Mouse (Mus musculus): ENCODE measurements around the gene Slc15a4. TPM values are rescaled to one million over a fixed set of nuclear protein-coding genes. Genes with fewer than 3 reads are reported as not detected.
A peak's percentile ranks its signal among the peaks of the same experiment; 100 is the strongest.

The Slc15a4 gene
- polyA plus RNA-seq, 1 experiment from 2014 or later, result 22.8 TPM

- Histone ChIP-seq H3K27me3 (no peaks in the 10 kb centered on the region), H3K9me3 (peaks cover 4% of the 10 kb centered on the region; the same call in 1 of the 2 replicates), H3K27ac (no peak overlapping the region), H3K36me3 (peaks cover 4% of the 10 kb centered on the region; the same call in 1 of the 2 replicates), H3K4me3 (no peak overlapping the region), H3K9ac (no peak overlapping the region), H3K4me1 (no peaks in the 10 kb centered on the region), H3K4me2 (no peak overlapping the region)
- 89% methylated on average over 3 of the region's 3 CpGs for WGBS
- ATAC-seq (ENCODE audit: insufficient number of reproducible peaks, insufficient read depth, low FRiP score, low TSS enrichment, low read depth), result no peak
These were observed 7.7 kb upstream of the Slc15a4 start for GRCm38 (mm10) chr5:127640359-127640758.

DNA sequence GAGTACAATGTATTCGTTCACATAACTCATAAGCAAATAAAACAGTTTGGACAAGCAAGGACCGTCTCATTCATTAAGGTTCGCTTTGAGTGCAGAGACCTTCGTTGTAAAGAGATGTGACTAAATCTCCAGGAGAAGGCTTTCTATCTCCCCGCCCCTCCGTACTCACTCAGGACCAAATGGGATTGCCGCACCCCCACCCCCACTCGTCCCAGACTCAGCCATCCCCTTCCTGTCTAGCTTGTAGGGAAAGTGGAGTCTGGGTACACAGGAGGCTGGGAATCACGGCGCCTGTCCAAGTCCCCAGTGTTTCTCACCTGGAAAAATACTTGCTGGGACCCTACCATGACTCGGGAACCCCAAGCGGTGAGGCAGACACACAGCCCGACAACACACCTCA is 6.9 kb upstream of the Slc15a4 start:
- no peaks in the 10 kb centered on the region for H3K4me1 ChIP-seq
- H3K9ac ChIP-seq, result no peak overlapping the region
- no peak overlapping the region for H3K27ac ChIP-seq
- 92% methylated on average over 13 of the region's 13 CpGs for WGBS
- no peak overlapping the region for H3K4me3 ChIP-seq
- no peak overlapping the region for H3K4me2 ChIP-seq
- H3K36me3 ChIP-seq, result no peaks in the 10 kb centered on the region
- ATAC-seq (ENCODE audit: insufficient number of reproducible peaks, insufficient read depth, low FRiP score, low TSS enrichment, low read depth), result no peak
- no peaks in the 10 kb centered on the region for H3K27me3 ChIP-seq
- H3K9me3 ChIP-seq, result peaks cover 4% of the 10 kb centered on the region; the same call in 1 of the 2 replicates

DNA sequence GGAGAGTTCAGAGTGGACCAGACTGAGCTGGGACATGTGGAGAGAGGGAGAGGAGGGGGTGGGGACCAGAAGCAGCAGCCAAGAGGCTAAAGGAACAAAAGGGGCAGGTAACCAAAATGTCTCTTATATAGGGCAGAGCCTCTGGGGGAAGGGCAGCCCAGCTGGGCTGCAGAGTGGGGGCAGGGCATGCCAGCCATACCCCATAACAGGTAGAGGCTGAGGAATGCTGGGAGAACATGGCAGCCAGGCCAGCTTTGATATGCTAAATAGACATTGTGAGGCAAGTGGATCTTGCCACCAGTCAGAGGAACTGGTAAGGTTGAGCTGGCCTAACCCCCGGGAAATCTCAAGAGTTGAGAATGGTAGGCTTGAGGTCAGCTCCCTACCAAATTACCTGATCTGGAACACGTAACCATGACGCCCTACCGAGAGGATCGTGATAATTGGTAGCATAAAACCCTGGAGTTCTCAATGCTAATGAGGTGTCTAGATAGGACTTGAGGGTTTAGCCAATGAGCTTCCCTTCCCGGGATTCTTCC is 6.4 kb upstream of the Slc15a4 start:
- Histone ChIP-seq H3K27me3 (no peaks in the 10 kb centered on the region), H3K36me3 (no peaks in the 10 kb centered on the region), H3K9me3 (peaks cover 4% of the 10 kb centered on the region; the same call in 1 of the 2 replicates), H3K4me1 (no peaks in the 10 kb centered on the region), H3K9ac (no peak overlapping the region), H3K4me3 (no peak overlapping the region), H3K4me2 (no peak overlapping the region), H3K27ac (no peak overlapping the region)
- 86% methylated on average over 6 of the region's 6 CpGs for WGBS
- ATAC-seq (ENCODE audit: insufficient number of reproducible peaks, insufficient read depth, low FRiP score, low TSS enrichment, low read depth), result no peak

DNA sequence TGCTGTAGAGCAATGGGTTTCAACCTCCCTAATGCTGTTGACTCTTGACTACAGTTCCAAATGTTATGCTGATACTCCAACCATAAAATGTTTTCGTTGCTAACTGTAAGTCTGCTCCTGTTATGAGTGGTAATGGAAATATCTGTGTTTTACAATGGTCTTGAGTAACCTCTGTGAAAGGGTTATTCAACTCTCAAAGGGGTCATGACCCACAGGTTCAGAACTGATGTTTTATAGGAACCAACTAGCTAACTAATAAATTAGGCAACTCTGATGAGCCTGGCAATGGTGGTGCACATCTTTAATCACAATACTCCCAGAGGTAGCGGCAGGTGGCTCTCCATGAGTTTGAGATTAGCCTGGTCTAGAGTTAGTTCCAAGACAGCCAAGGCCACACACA is 5.5 kb upstream of the Slc15a4 start:
- H3K36me3 ChIP-seq, result no peaks in the 10 kb centered on the region

GRCm38 (mm10) chr5:127637622-127638021 is 4.9 kb upstream of the Slc15a4 start:
- ATAC-seq (ENCODE audit: insufficient number of reproducible peaks, insufficient read depth, low FRiP score, low TSS enrichment, low read depth), result no peak
- 79% methylated on average over 4 of the region's 4 CpGs for WGBS

More for the DNA sequence above, 5.5 kb upstream of the Slc15a4 start:
- peaks cover 4% of the 10 kb centered on the region; the same call in 1 of the 2 replicates for H3K9me3 ChIP-seq
- H3K4me2 ChIP-seq, result no peak overlapping the region
- WGBS, result 85% methylated on average over 2 of the region's 2 CpGs
- no peak overlapping the region for H3K9ac ChIP-seq
- no peak overlapping the region for H3K4me3 ChIP-seq
- no peak overlapping the region for H3K27ac ChIP-seq
- ATAC-seq (ENCODE audit: insufficient number of reproducible peaks, insufficient read depth, low FRiP score, low TSS enrichment, low read depth), result no peak
- no peaks in the 10 kb centered on the region for H3K4me1 ChIP-seq
- peaks cover 8% of the 10 kb centered on the region for H3K27me3 ChIP-seq

DNA sequence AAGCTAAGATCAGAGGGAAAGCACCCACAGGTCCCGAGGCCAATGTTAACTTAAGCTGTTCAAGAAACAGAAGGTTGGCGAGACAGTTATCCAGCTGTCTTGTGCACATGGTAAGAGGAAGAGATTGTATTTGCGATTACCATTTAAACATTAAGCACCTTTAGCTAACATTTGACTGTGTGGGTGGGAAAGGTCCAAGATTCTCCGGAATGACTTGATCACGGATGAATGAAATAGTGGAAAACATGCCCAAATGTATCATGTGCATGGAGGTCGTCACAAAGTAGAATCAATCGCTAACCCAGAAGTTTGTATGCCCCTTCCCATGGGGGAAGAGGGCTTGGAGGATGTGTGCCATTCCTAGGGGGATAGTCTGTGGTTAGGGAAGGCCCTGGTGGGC is 969 bp upstream of the Slc15a4 start:
- Histone ChIP-seq H3K9ac (no peak overlapping the region), H3K9me3 (no peaks in the 10 kb centered on the region), H3K4me3 (no peak overlapping the region), H3K4me2 (no peak overlapping the region), H3K27ac (no peak overlapping the region), H3K27me3 (peaks cover 31% of the 10 kb centered on the region), H3K4me1 (peaks cover 8% of the 10 kb centered on the region; the same call in 1 of the 2 replicates), H3K36me3 (no peaks in the 10 kb centered on the region)
- no peak for ATAC-seq (ENCODE audit: insufficient number of reproducible peaks, insufficient read depth, low FRiP score, low TSS enrichment, low read depth)
- WGBS, result 91% methylated on average over 7 of the region's 7 CpGs

More at GRCm38 (mm10) chr5:127637622-127638021, 4.9 kb upstream of the Slc15a4 start:
- no peak overlapping the region for H3K4me2 ChIP-seq
- H3K9me3 ChIP-seq, result peaks cover 4% of the 10 kb centered on the region; the same call in 1 of the 2 replicates
- H3K36me3 ChIP-seq, result no peaks in the 10 kb centered on the region
- no peak overlapping the region for H3K4me3 ChIP-seq
- H3K27ac ChIP-seq, result no peak overlapping the region
- H3K27me3 ChIP-seq, result peaks cover 13% of the 10 kb centered on the region
- no peak overlapping the region for H3K9ac ChIP-seq
- no peaks in the 10 kb centered on the region; the same call in 1 of the 2 replicates for H3K4me1 ChIP-seq

DNA sequence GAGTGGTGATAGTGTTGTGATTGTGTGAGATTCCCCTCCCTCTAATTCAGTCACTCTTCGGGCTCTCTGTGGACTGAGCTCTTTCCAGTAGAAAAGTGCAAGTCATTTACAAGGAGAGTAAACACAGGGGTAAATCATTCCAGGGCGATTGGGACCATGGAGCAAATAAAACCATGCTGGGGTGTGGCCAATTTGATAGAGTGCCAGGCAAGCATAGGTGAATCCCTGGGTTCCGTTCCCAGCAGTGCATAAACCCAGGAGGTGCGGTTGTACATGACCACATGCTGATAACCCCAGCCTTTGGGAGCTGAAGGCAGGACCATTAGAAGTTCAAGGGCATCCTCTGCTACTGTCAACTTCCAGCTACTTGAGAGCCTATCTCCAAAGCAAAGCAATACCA is 491 bp upstream of the Slc15a4 start:
- peak overlapping the region; percentile 54 for H3K4me3 ChIP-seq
- peaks cover 31% of the 10 kb centered on the region for H3K27me3 ChIP-seq
- WGBS, result 33% methylated on average over 4 of the region's 4 CpGs

GRCm38 (mm10) chr5:127631671-127632070 is 1.0 kb downstream of the Slc15a4 start:
- 11% methylated on average over 5 of the region's 5 CpGs for WGBS
- Histone ChIP-seq H3K36me3 (no peaks in the 10 kb centered on the region), H3K4me3 (peak overlapping the region; percentile 54), H3K9ac (0 out of 2 replicates have a peak overlapping the region, but pooled peaks have one; percentile 75), H3K4me1 (peaks cover 8% of the 10 kb centered on the region; the same call in 1 of the 2 replicates), H3K27me3 (peaks cover 31% of the 10 kb centered on the region), H3K27ac (no peak overlapping the region), H3K9me3 (no peaks in the 10 kb centered on the region), H3K4me2 (peak overlapping the region; percentile 98)
- ATAC-seq (ENCODE audit: insufficient number of reproducible peaks, insufficient read depth, low FRiP score, low TSS enrichment, low read depth), result no peak

More for the DNA sequence above, 491 bp upstream of the Slc15a4 start:
- no peaks in the 10 kb centered on the region for H3K9me3 ChIP-seq
- peak overlapping the region; percentile 98 for H3K4me2 ChIP-seq
- H3K9ac ChIP-seq, result 0 out of 2 replicates have a peak overlapping the region, but pooled peaks have one; percentile 75
- peaks cover 8% of the 10 kb centered on the region; the same call in 1 of the 2 replicates for H3K4me1 ChIP-seq
- no peak overlapping the region for H3K27ac ChIP-seq
- ATAC-seq (ENCODE audit: insufficient number of reproducible peaks, insufficient read depth, low FRiP score, low TSS enrichment, low read depth), result no peak
- no peaks in the 10 kb centered on the region for H3K36me3 ChIP-seq

DNA sequence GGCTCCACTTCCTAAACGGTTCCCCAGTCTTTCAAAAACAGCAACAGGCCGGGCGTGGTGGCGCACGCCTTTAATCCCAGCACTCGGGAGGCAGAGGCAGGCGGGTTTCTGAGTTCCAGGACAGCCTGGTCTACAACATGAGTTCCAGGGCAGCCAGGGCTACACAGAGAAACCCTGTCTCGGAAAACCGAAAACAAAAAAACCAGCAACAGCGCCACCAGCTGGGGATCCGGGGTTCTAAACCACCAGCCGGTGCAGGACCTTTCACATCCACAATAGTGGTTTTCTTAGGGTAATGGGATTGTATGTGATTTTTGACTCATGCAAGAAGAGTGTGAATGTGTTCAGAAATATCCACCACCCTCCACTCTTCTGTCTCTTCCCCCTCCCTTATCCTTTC is 5.5 kb downstream of the Slc15a4 start:
- no peak overlapping the region for H3K9ac ChIP-seq
- no peaks in the 10 kb centered on the region for H3K9me3 ChIP-seq
- peaks cover 14% of the 10 kb centered on the region for H3K27me3 ChIP-seq
- H3K27ac ChIP-seq, result no peak overlapping the region
- peaks cover 6% of the 10 kb centered on the region; the same call in 1 of the 2 replicates for H3K4me1 ChIP-seq
- 91% methylated on average over 12 of the region's 12 CpGs for WGBS
- no peaks in the 10 kb centered on the region for H3K36me3 ChIP-seq
- H3K4me3 ChIP-seq, result no peak overlapping the region
- no peak overlapping the region for H3K4me2 ChIP-seq
- ATAC-seq (ENCODE audit: insufficient number of reproducible peaks, insufficient read depth, low FRiP score, low TSS enrichment, low read depth), result no peak

DNA sequence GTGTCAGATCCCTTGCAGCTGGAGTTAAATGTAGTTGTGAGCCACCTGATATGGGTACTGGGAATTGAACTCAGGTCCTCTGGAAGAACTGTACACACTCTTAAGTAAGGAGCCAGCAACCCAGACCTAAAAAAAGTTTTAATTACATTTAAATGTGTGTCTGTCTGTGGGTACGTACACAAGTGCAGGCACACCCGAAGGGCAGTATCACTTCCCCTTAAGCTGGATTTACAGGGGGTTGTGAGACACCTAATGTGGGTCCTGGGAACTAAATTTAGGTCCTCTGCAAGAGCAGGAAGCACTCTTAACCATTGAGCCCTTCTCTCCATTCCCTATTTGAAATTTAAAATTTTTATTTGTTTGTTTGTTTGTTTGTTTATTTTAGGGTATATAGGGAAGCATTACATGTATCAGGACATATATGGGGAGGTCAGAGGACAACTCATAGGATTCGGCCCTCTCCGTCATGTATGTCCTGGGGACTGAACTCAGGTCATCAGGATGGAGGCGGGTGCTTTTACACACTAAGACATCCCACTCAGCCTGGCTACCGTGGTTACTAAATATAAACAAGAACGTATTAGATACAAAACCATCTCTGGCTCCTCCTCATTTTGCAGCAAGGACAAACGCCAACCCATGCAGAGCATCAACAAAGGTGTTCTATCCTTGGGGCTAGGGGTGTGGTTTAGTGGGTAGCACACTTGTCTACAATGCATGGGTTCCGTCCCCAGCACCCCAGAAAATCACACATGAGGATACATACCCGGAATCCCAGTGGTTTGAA is 8.1 kb downstream of the Slc15a4 start:
- ATAC-seq (ENCODE audit: insufficient number of reproducible peaks, insufficient read depth, low FRiP score, low TSS enrichment, low read depth), result no peak
- no peak overlapping the region for H3K27ac ChIP-seq
- no peaks in the 10 kb centered on the region for H3K27me3 ChIP-seq
- H3K4me2 ChIP-seq, result no peak overlapping the region
- no peaks in the 10 kb centered on the region for H3K9me3 ChIP-seq
- no peaks in the 10 kb centered on the region for H3K4me1 ChIP-seq
- no peak overlapping the region for H3K4me3 ChIP-seq
- H3K36me3 ChIP-seq, result no peaks in the 10 kb centered on the region
- no peak overlapping the region for H3K9ac ChIP-seq
- 79% methylated on average over 10 of the region's 10 CpGs for WGBS

GRCm38 (mm10) chr5:127621108-127621507 is 11.6 kb downstream of the Slc15a4 start:
- Histone ChIP-seq H3K36me3 (no peaks in the 10 kb centered on the region), H3K4me3 (no peak overlapping the region), H3K9ac (no peak overlapping the region), H3K4me2 (no peak overlapping the region), H3K4me1 (peaks cover 3% of the 10 kb centered on the region), H3K27me3 (no peaks in the 10 kb centered on the region), H3K27ac (no peak overlapping the region), H3K9me3 (0 out of 2 replicates have a peak, but pooled peaks cover 4% of the 10 kb centered on the region)
- WGBS, result 83% methylated on average over 10 of the region's 10 CpGs
- ATAC-seq (ENCODE audit: insufficient number of reproducible peaks, insufficient read depth, low FRiP score, low TSS enrichment, low read depth), result no peak

DNA sequence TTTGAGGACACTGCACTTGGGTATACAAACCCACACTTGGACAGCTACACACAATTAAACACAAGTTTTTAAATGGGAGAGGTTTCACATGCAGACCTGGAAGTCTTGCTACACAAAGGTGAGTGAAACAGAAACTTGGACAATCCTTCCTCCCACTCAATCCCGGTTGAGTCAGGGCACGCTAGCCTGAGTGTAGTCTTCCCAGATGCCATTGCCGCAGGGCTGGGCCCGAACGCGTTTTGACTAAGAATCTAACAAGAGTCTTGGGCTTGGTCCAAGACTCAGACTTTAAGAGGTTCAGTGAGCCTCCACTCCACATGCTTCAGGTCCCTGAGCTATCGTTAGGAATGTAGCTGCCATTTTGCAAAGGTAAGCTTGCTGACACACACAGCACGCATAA is 12.3 kb downstream of the Slc15a4 start:
- Histone ChIP-seq H3K9me3 (0 out of 2 replicates have a peak, but pooled peaks cover 4% of the 10 kb centered on the region), H3K4me1 (peaks cover 11% of the 10 kb centered on the region), H3K27me3 (no peaks in the 10 kb centered on the region), H3K27ac (no peak overlapping the region), H3K4me2 (no peak overlapping the region), H3K4me3 (no peak overlapping the region), H3K36me3 (no peaks in the 10 kb centered on the region), H3K9ac (no peak overlapping the region)
- no peak for ATAC-seq (ENCODE audit: insufficient number of reproducible peaks, insufficient read depth, low FRiP score, low TSS enrichment, low read depth)
- 81% methylated on average over 8 of the region's 8 CpGs for WGBS

Data from embryonic facial prominence, embryonic 13.5 days (tissue).